Mouse (Mus musculus) ES-E14 (cell line): Measurements from ENCODE around the gene Emid1. TPM values are rescaled to one million over a fixed set of nuclear protein-coding genes. Genes with fewer than 3 reads are reported as not detected.

Source experiments
- DNase-seq: peaks from one replicate; pipeline ENCODE4 v3.0.0-alpha.2; 2013; ENCODE audit warnings: low read depth, low spot score
- H3K27ac ChIP-seq: 2 replicates; pipeline ENCODE4 v1.5.1; 2012; ENCODE audit warnings: low read depth, mild to moderate bottlenecking, low read length, moderate library complexity, mixed read lengths; ENCODE audit not compliant: poor library complexity, insufficient read depth, severe bottlenecking
- H3K36me3 ChIP-seq: 2 replicates; pipeline ENCODE4 v1.6.1; 2012; ENCODE audit warnings: mild to moderate bottlenecking, low read length, moderate library complexity, mixed read lengths; ENCODE audit not compliant: control insufficient read depth, poor library complexity, insufficient read depth, severe bottlenecking
- H3K4me1 ChIP-seq, 2 experiments: fragments of 150-350 bp in 1 of 2; sonication (generic) in 1 of 2; 2 replicates each; pipeline ENCODE4 v1.6.1; 2012; ENCODE audit warnings: low read length in 2 of 2, mild to moderate bottlenecking in 1 of 2, mixed read lengths in 1 of 2; ENCODE audit not compliant: control insufficient read depth in 2 of 2, insufficient read depth in 2 of 2, poor library complexity in 1 of 2
- H3K4me3 ChIP-seq, 2 experiments: fragments of 150-350 bp in 1 of 2; sonication (generic) in 1 of 2; 2 replicates each; pipeline ENCODE4 v1.5.1; 2012; ENCODE audit warnings: low read length in 2 of 2, low read depth in 1 of 2, mild to moderate bottlenecking in 1 of 2, mixed read lengths in 1 of 2; ENCODE audit not compliant: insufficient read depth in 1 of 2, poor library complexity in 1 of 2, severe bottlenecking in 1 of 2
- H3K9ac ChIP-seq: 2 replicates; pipeline ENCODE4 v1.6.1; 2012; ENCODE audit warnings: low read depth, mild to moderate bottlenecking, low read length, mixed read lengths; ENCODE audit not compliant: poor library complexity, insufficient read depth, severe bottlenecking
- H3K9me3 ChIP-seq: fragments of 150-350 bp; sonication (generic); 2 replicates; pipeline ENCODE4 v1.6.1; 2012; ENCODE audit warnings: low read depth, mild to moderate bottlenecking, low read length; ENCODE audit not compliant: control insufficient read depth, insufficient read depth
- CHD2 ChIP-seq: IDR thresholded peaks from 2 replicates; pipeline ENCODE4 v1.6.1; 2014; ENCODE audit warnings: mild to moderate bottlenecking, low read depth, low read length, inconsistent platforms
- HCFC1 ChIP-seq: IDR thresholded peaks from 2 replicates; pipeline ENCODE4 v1.6.1; 2012; ENCODE audit warnings: low read length, inconsistent platforms, borderline replicate concordance; ENCODE audit not compliant: insufficient read depth
- MAFK ChIP-seq: IDR thresholded peaks from 2 replicates; pipeline ENCODE4 v1.6.1; 2014; ENCODE audit warnings: mild to moderate bottlenecking, low read depth, low read length, inconsistent platforms; ENCODE audit not compliant: insufficient read depth
- ZC3H11A ChIP-seq: IDR thresholded peaks from 2 replicates; pipeline ENCODE4 v1.6.1; 2012; ENCODE audit warnings: low read depth, mild to moderate bottlenecking, inconsistent platforms, low read length, borderline replicate concordance
- ZNF384 ChIP-seq: IDR thresholded peaks from 2 replicates; pipeline ENCODE4 v1.6.1; 2012; ENCODE audit warnings: low read depth, low read length, inconsistent platforms
- in situ Hi-C, 2 experiments: fragments of 600-800 bp; cut with MboI; formaldehyde crosslinking; loops; one replicate each; pipeline ENCODE4 v1.15.1; 2025; ENCODE audit warnings: low sequenced_read_pairs in 2 of 2, inconsistent platforms in 1 of 2; ENCODE audit not compliant: unreplicated experiment in 2 of 2
- total RNA-seq: library from RNA; depleted of rRNA; stranded (reverse); fragments of 300-350 nt; gene quantifications from 2 replicates; pipeline ENCODE4 v1.2.3, GENCODE M21; 2012

The Emid1 gene
- total RNA-seq, 1 experiment, result 2.7 TPM

- H3K36me3 ChIP-seq, result no peaks in the 10 kb centered on the region
- H3K9me3 ChIP-seq, result no peaks in the 10 kb centered on the region
- peaks cover 0 to 2% of the 10 kb centered on the region in 2 experiments; a peak in 1 of 4 replicates for H3K4me1 ChIP-seq
- no peak overlapping the region; the same call in 1 of the 2 replicates for H3K9ac ChIP-seq
- TF ChIP-seq ZNF384 (no peak), MAFK (no peak), ZC3H11A (no peak), CHD2 (no peak), HCFC1 (no peak)
- in situ Hi-C loops, result no loop called here
- no peak overlapping the region for H3K4me3 ChIP-seq
- H3K27ac ChIP-seq, result no peak overlapping the region
- DNase-seq, result no peak
Observed at GRCm38 (mm10) chr11:5150416-5151246, 1.4 kb downstream of the Emid1 start.

GRCm38 (mm10) chr11:5149955-5150354 is 2.1 kb downstream of the Emid1 start:
- H3K9ac ChIP-seq, result no peak overlapping the region; the same call in 1 of the 2 replicates
- no peaks in the 10 kb centered on the region for H3K9me3 ChIP-seq
- H3K4me3 ChIP-seq, result no peak overlapping the region
- no peak for DNase-seq
- in situ Hi-C loops, result no loop called here
- H3K4me1 ChIP-seq, result peaks cover 0 to 2% of the 10 kb centered on the region in 2 experiments; a peak in 1 of 4 replicates
- H3K36me3 ChIP-seq, result no peaks in the 10 kb centered on the region
- H3K27ac ChIP-seq, result no peak overlapping the region
- TF ChIP-seq HCFC1 (no peak), MAFK (no peak), ZNF384 (no peak), ZC3H11A (no peak), CHD2 (no peak)

GRCm38 (mm10) chr11:5149249-5149648 is 2.8 kb downstream of the Emid1 start:
- TF ChIP-seq CHD2 (no peak), ZC3H11A (no peak), ZNF384 (no peak), HCFC1 (no peak), MAFK (no peak)
- H3K36me3 ChIP-seq, result no peaks in the 10 kb centered on the region
- in situ Hi-C loops, result no loop called here
- no peak overlapping the region for H3K27ac ChIP-seq
- DNase-seq, result no peak
- peaks cover 0 to 2% of the 10 kb centered on the region in 2 experiments; a peak in 1 of 4 replicates for H3K4me1 ChIP-seq
- H3K4me3 ChIP-seq, result no peak overlapping the region
- H3K9me3 ChIP-seq, result no peaks in the 10 kb centered on the region
- no peak overlapping the region for H3K9ac ChIP-seq

- no peak for TF ChIP-seq HCFC1
- no peak for TF ChIP-seq ZNF384
- no peak for TF ChIP-seq CHD2
- no peak for TF ChIP-seq MAFK
- no peak for TF ChIP-seq ZC3H11A
Observed at GRCm38 (mm10) chr11:5145600-5145999, 6.5 kb downstream of the Emid1 start.

More at GRCm38 (mm10) chr11:5145600-5145999, 6.5 kb downstream of the Emid1 start:
- in situ Hi-C loops, result no loop called here
- no peaks in the 10 kb centered on the region for H3K9me3 ChIP-seq
- no peak overlapping the region for H3K27ac ChIP-seq
- H3K4me3 ChIP-seq, result no peak overlapping the region
- H3K36me3 ChIP-seq, result no peaks in the 10 kb centered on the region
- peaks cover 2 to 5% of the 10 kb centered on the region in 2 experiments; a peak in 1 of 4 replicates for H3K4me1 ChIP-seq
- no peak overlapping the region for H3K9ac ChIP-seq
- no peak for DNase-seq
